Mouse (Mus musculus): ENCODE data around the gene Dld.

DNA sequence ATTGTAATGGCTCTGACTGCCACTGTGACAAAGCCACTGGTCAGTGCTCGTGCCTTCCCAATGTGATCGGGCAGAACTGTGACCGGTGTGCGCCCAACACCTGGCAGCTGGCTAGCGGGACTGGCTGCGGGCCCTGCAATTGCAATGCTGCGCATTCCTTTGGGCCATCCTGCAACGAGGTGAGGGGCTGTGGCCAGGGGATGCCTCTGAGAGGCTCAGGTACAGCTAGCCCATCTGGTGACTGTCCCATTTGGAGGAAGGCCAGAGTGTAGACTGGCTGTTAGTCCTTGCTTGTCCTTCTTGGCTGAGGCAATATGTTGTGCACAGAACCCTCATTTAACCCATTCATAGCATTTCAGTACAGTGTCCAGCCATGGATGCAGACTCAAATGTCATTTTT lies 44.2 kb downstream of the Dld start:
- TF ChIP-seq CTCF (IDR thresholded peaks at IDR 0.05; ENCODE audit: low read depth) = no peak
- no peak for TF ChIP-seq EP300 (IDR thresholded peaks at IDR 0.05; ENCODE audit: low read depth)

Data from liver, postnatal 0 days (tissue).